Mouse (Mus musculus) adrenal gland, postnatal 4 days (tissue): ENCODE measurements at regions not wholly inside any gene's neighbourhood (a gene's known extent, or its start where the extent isn't known, plus 50 kb on each side); places are given as distances from the start of the nearest gene placed in this dataset.
"Not testable (repeated sequence)": the region's sequence is repeated elsewhere in the genome, so short reads cannot be mapped to it uniquely, and the experiment has no call there.

Experiments
- DNase-seq, 2 experiments: peaks; one replicate each; pipeline ENCODE4 v3.0.0; 2021 to 2022; ENCODE audit warnings: low spot score in 2 of 2, mixed read lengths in 2 of 2

- DNase-seq = peak; percentile 68 to 70
These were observed 542.8 kb downstream of the Zfp704 start for GRCm38 (mm10) chr3:9067048-9067447.

DNA sequence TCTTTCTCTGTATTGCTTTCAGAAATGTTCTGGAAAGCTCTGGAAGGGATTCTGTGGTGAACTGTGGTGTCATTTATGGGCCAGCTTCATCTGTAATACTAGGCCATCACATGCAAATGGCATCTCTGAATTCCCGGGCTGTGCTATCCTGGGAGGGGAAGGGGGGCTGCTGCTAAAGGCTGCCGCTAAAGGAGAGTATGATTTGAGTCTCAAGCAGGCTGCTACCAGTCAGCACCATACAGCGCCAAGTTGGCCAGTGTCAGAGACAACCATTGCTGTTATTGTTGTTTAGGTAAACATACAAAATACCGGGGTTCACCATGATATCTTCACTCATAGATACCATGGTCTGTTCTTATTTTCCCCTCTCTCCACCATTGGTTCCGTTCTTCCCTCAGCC is 543.5 kb downstream of the Zfp704 start:
- no peak for DNase-seq

- DNase-seq = no peak
These were observed 544.0 kb downstream of the Zfp704 start for GRCm38 (mm10) chr3:9065892-9066291.

DNA sequence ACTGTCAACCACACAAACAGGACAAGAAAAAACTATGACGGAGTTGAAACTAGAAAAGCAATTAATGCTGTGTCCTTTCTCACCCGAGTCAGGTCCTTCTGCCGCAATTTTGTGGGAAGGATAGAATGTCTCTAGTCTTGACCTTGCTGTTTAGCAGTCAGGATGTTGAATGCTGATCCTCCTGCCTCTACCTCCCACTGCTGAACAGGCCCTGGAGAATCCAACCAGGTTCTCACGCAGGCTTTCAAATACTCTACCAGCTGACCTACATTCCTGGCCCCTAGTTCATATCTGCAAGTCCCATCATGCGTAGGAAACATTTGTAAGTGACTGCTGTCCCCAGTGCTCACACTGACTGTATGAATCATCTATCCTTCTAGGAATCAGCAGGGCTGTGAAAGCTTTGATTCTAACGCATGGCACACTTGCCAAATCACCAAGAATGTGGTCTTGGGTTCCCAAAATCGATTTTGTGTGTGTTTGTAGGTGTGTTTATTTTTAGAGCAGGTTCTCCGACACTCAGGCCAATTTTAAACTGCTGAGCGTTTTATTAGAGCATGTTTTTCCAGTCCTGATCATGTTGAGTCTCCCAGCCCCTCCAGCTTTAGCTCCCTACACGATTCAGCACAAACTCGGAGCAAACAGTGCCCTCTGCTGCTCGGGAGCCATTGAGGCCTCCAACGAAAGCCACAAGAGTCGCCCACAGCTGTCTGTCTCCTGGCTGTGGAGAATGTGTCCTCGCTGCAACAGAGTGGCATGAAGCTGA is 545.4 kb downstream of the Zfp704 start:
- DNase-seq = peak in 1 of 2 experiments; percentile 14

GRCm38 (mm10) chr3:9063662-9064061 is 546.2 kb downstream of the Zfp704 start:
- DNase-seq = no peak

GRCm38 (mm10) chr3:9061396-9061795 is 548.5 kb downstream of the Zfp704 start:
- no peak for DNase-seq

DNA sequence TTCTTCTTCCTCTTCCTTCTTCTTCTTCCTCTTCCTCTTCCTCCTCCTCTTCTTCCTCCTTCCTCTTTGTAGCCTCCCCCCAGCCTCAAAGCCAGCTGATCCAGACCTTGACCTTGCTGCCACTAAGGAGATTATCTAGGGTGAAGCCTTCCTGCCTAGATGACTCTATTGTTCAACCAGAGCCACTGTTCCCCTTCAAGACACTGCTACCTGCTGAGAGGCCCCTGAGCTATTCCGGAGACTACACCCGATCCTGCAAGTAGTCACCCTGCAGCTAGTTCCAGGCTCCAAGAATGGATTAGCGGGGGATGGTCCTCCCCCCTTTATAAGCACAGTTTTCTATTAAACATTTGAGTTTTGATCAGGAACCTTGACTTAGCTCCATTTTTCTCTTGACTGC is 552.2 kb downstream of the Zfp704 start:
- DNase-seq = not testable (repeated sequence)

DNA sequence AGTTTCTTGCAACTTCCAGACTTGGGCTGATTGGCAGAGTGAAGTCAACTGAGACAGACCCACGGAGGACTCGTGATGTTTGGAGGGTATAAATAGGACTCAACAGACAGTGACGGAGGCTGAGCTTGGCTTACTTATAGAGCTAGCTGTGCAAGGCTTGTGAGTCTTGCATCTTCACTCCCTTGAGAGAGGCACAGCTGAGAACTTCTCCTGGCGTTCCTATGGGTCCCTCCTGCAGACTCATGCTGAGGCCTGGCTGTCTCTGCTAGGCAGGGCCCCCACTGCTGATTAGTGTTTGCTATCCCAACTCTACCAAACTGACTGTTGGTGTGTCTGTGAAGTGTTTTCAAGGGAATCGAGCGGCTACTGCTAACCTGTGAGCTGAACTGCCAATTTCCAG is 553.0 kb downstream of the Zfp704 start:
- no peak for DNase-seq

DNA sequence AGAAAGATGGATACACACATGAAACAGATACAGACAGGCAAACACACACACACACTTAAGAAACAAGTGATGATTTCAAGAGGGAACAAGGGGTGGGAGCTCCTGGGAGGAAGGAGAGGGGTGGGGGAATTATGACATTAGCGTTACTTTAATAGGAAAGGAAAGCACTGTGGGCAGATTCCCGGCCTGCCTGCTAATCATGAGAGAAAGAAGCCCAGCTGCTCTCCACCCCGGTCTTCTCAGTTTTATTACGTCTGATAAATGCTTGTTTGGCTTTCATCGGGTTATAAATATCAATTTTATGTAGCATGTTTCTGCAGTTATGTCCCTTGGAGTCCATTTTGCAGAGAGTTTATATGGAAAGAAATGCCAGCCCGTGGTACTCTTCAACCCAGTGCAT is 554.1 kb downstream of the Zfp704 start:
- DNase-seq = no peak
